Mouse (Mus musculus): Measurements from ENCODE around the gene Ntpcr. TPM values are rescaled to one million over a fixed set of nuclear protein-coding genes. Genes with fewer than 3 reads are reported as not detected.

The Ntpcr gene
- polyA plus RNA-seq, 1 experiment from 2014 or later: 23.2 TPM

DNA sequence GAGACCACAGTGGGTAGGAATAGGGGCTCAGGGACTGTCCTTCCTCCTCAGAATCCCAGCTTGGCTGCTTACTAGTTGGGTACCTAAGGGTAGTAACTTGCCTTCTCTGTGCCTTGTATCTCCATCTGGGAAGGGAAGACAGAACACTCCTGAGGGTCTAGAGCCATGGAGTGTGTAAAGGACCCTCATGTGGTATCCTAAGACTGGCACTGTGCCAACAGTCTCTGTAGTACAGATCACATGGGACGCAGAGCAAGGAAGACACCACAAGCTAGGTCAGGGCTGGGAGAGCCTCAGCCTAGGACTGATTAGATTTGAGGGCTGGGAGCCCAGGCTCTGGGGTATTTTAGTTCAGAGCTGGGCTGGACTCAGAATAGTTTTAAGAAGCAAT lies 27.3 kb downstream of the Ntpcr start:
- Histone ChIP-seq H3K4me3 (no peak overlapping the region), H3K27me3 (replicated peaks) (no peaks in the 10 kb centered on the region), H3K36me3 (0 out of 2 replicates have a peak, but pooled peaks cover 3% of the 10 kb centered on the region), H3K9me3 (no peaks in the 10 kb centered on the region), H3K4me2 (replicated peaks) (no peak overlapping the region), H3K27ac (no peak overlapping the region), H3K9ac (no peak overlapping the region), H3K4me1 (peaks cover 3% of the 10 kb centered on the region; the same call in 1 of the 2 replicates)
- no peak for ATAC-seq (ENCODE audit: low FRiP score, low read depth)
- WGBS: 84% methylated on average over 1 of the region's 1 CpGs

GRCm38 (mm10) chr8:125759022-125759421 lies 29.3 kb downstream of the Ntpcr start:
- Histone ChIP-seq H3K9me3 (no peaks in the 10 kb centered on the region), H3K9ac (no peak overlapping the region), H3K27me3 (replicated peaks) (no peaks in the 10 kb centered on the region), H3K36me3 (no peaks in the 10 kb centered on the region), H3K4me2 (replicated peaks) (no peak overlapping the region), H3K4me1 (peaks cover 3% of the 10 kb centered on the region; the same call in 1 of the 2 replicates), H3K27ac (no peak overlapping the region), H3K4me3 (no peak overlapping the region)
- ATAC-seq (ENCODE audit: low FRiP score, low read depth): no peak
- WGBS: 52% methylated on average over 10 of the region's 10 CpGs

DNA sequence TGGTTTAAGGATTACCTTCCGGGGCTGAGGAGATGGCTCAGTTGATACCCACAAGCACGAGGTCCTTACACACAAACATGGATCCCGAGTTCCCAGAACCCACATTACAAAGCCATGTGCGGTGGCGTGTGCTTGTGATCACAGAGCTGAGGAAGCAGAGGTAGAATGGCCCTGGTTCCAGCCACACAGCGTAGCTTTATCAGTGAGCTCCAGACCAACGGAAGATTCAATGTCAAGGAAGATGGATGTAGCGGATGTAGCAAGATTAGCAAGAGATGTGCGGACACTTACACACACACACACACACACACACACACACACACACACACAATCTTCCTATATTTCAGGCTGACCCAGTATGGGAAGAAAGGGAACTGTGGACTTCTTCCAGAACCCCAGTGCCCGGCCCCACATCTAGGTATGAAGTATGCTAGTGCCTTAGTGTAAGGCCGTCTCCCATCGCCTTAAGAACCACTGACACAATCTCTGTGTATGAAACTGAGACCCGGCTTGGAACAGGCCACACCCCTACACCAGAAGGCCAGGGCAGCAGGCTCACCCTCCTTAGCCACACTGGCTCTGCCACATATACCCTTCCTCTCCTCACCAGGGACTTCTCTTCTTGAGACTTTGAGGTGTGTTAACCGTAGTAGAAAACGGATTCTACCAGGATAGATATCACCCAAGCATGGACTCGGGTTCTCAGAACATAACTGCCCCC lies 33.5 kb downstream of the Ntpcr start:
- WGBS: 95% methylated on average over 16 of the region's 16 CpGs
- Histone ChIP-seq H3K36me3 (no peaks in the 10 kb centered on the region), H3K4me1 (no peaks in the 10 kb centered on the region), H3K9me3 (no peaks in the 10 kb centered on the region), H3K27me3 (replicated peaks) (no peaks in the 10 kb centered on the region), H3K4me2 (replicated peaks) (no peak overlapping the region), H3K27ac (no peak overlapping the region), H3K9ac (no peak overlapping the region), H3K4me3 (no peak overlapping the region)
- ATAC-seq (ENCODE audit: low FRiP score, low read depth): no peak

- no peaks in the 10 kb centered on the region for H3K36me3 ChIP-seq
- no peak for ATAC-seq (ENCODE audit: low FRiP score, low read depth)
- WGBS: 89% methylated on average over 10 of the region's 10 CpGs
- H3K9ac ChIP-seq: no peak overlapping the region
- no peaks in the 10 kb centered on the region for H3K4me1 ChIP-seq
- H3K4me3 ChIP-seq: no peak overlapping the region
- H3K27ac ChIP-seq: no peak overlapping the region
- no peaks in the 10 kb centered on the region for H3K27me3 ChIP-seq (replicated peaks)
- H3K9me3 ChIP-seq: no peaks in the 10 kb centered on the region
- H3K4me2 ChIP-seq (replicated peaks): no peak overlapping the region
These were observed 38.3 kb downstream of the Ntpcr start for GRCm38 (mm10) chr8:125768079-125768478.

GRCm38 (mm10) chr8:125772300-125772699 lies 42.5 kb downstream of the Ntpcr start:
- Histone ChIP-seq H3K4me2 (replicated peaks) (no peak overlapping the region), H3K9ac (no peak overlapping the region), H3K4me3 (no peak overlapping the region), H3K27me3 (replicated peaks) (no peaks in the 10 kb centered on the region), H3K27ac (no peak overlapping the region), H3K9me3 (no peaks in the 10 kb centered on the region), H3K36me3 (no peaks in the 10 kb centered on the region), H3K4me1 (no peaks in the 10 kb centered on the region)
- ATAC-seq (ENCODE audit: low FRiP score, low read depth): no peak
- WGBS: 79% methylated on average over 2 of the region's 2 CpGs

- no peaks in the 10 kb centered on the region for H3K9me3 ChIP-seq
- no peaks in the 10 kb centered on the region for H3K36me3 ChIP-seq
- H3K27me3 ChIP-seq (replicated peaks): no peaks in the 10 kb centered on the region
- H3K4me2 ChIP-seq (replicated peaks): no peak overlapping the region
- no peaks in the 10 kb centered on the region for H3K4me1 ChIP-seq
- no peak overlapping the region for H3K27ac ChIP-seq
- no peak for ATAC-seq (ENCODE audit: low FRiP score, low read depth)
- no peak overlapping the region for H3K9ac ChIP-seq
- H3K4me3 ChIP-seq: no peak overlapping the region
- 51% methylated on average over 7 of the region's 7 CpGs for WGBS
These were observed 43.6 kb downstream of the Ntpcr start for GRCm38 (mm10) chr8:125773281-125773803.

- no peak overlapping the region for H3K4me2 ChIP-seq (replicated peaks)
- H3K9ac ChIP-seq: no peak overlapping the region
- H3K27me3 ChIP-seq (replicated peaks): no peaks in the 10 kb centered on the region
- no peaks in the 10 kb centered on the region for H3K9me3 ChIP-seq
- no peak for ATAC-seq (ENCODE audit: low FRiP score, low read depth)
- H3K27ac ChIP-seq: no peak overlapping the region
- H3K4me3 ChIP-seq: no peak overlapping the region
- no peaks in the 10 kb centered on the region for H3K36me3 ChIP-seq
- 72% methylated on average over 3 of the region's 3 CpGs for WGBS
- no peaks in the 10 kb centered on the region for H3K4me1 ChIP-seq
These were observed 45.3 kb downstream of the Ntpcr start for GRCm38 (mm10) chr8:125775031-125775430.

DNA sequence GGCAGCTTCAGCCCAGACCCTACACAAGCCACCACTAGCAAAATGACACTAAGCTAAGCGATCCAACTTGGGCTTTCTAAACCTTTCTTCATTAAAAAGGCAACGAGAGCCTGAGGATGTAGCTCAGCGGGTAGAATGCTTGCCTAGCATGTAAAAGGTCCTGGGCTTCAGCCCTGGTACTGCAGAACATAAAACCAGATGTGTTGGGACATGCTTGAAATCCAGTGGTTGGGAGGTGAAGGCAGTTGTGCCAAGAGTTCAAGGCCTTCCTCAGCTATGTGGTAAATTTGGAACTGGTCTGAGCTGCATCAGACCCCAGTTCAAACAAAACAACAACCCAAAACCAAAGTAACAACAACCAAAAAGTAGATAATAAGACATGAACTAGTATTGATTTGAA lies 46.6 kb downstream of the Ntpcr start:
- no peaks in the 10 kb centered on the region for H3K27me3 ChIP-seq (replicated peaks)
- H3K4me1 ChIP-seq: no peaks in the 10 kb centered on the region
- H3K36me3 ChIP-seq: no peaks in the 10 kb centered on the region
- no peak overlapping the region for H3K4me2 ChIP-seq (replicated peaks)
- WGBS: 92% methylated on average over 3 of the region's 3 CpGs
- ATAC-seq (ENCODE audit: low FRiP score, low read depth): no peak
- H3K9ac ChIP-seq: no peak overlapping the region
- H3K9me3 ChIP-seq: no peaks in the 10 kb centered on the region
- H3K4me3 ChIP-seq: no peak overlapping the region
- H3K27ac ChIP-seq: no peak overlapping the region

DNA sequence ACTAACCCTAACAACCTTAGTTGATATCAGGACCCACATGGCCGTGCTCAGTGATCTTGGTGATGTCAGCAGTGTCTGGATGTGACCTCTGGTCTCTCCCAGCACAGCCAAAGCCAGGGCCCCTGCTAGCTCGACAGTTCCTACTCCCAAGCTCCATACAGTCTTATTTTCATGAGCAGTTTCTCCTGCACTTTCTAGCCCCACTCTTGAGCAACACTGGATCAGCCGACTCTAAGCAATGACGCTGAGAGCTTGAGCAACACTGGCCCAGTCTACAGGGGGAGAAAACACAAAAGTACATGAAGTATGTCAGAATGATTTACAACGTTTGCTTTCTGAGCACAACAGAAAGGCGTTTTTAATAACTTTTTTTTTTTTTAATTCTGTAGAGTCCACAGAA lies 47.0 kb downstream of the Ntpcr start:
- no peaks in the 10 kb centered on the region for H3K36me3 ChIP-seq
- no peak overlapping the region for H3K9ac ChIP-seq
- ATAC-seq (ENCODE audit: low FRiP score, low read depth): no peak
- H3K27me3 ChIP-seq (replicated peaks): no peaks in the 10 kb centered on the region
- WGBS: 84% methylated on average over 6 of the region's 6 CpGs
- no peak overlapping the region for H3K4me2 ChIP-seq (replicated peaks)
- H3K4me3 ChIP-seq: no peak overlapping the region
- no peaks in the 10 kb centered on the region for H3K4me1 ChIP-seq
- no peaks in the 10 kb centered on the region for H3K9me3 ChIP-seq
- no peak overlapping the region for H3K27ac ChIP-seq

GRCm38 (mm10) chr8:125777478-125778164 lies 47.9 kb downstream of the Ntpcr start:
- H3K4me3 ChIP-seq: no peak overlapping the region
- ATAC-seq (ENCODE audit: low FRiP score, low read depth): no peak
- H3K4me2 ChIP-seq (replicated peaks): no peak overlapping the region
- no peaks in the 10 kb centered on the region for H3K36me3 ChIP-seq
- no peak overlapping the region for H3K9ac ChIP-seq
- WGBS: 74% methylated on average over 12 of the region's 12 CpGs
- H3K9me3 ChIP-seq: no peaks in the 10 kb centered on the region
- H3K27me3 ChIP-seq (replicated peaks): no peaks in the 10 kb centered on the region
- no peaks in the 10 kb centered on the region for H3K4me1 ChIP-seq
- no peak overlapping the region for H3K27ac ChIP-seq

DNA sequence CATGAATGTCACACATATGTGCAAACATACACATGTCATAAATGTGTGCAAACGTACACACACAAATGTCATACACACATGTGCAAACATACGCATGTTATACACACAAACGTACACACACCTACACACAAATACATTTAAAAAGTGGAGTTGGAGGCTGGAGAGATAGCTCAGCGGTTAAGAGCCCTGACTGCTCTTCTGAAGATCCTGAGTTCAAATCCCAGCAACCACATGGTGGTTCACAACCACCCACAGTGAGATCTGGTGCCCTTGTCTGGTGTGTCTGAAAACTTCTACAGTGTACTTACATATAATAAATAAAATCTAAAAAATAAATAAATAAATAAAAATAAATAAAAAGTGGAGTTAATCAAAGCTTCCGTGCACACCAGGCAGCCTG lies 49.2 kb downstream of the Ntpcr start:
- ATAC-seq (ENCODE audit: low FRiP score, low read depth): no peak
- Histone ChIP-seq H3K27ac (no peak overlapping the region), H3K9me3 (no peaks in the 10 kb centered on the region), H3K36me3 (no peaks in the 10 kb centered on the region), H3K27me3 (replicated peaks) (no peaks in the 10 kb centered on the region), H3K4me1 (no peaks in the 10 kb centered on the region), H3K4me3 (no peak overlapping the region), H3K4me2 (replicated peaks) (no peak overlapping the region), H3K9ac (no peak overlapping the region)
- WGBS: 87% methylated on average over 5 of the region's 5 CpGs

DNA sequence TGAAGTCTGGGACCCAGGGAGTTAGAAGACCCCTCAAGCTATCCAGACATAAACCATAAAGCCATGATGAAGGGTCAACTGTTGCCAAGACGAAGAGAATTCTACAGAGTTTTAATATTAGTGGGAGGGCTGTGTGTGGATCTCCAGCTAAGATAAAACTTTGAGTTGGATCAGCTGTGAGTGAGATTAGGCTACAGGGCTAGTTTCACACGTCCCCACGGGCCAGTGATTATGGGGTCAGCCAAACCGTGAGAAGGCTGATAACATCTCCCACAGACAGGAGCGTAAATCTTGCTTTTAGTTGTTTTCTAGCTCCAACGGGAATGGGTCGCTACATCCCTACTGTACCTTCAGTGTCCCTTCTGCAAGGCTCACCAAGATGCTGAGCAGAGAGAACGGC lies 49.9 kb downstream of the Ntpcr start:
- no peaks in the 10 kb centered on the region for H3K4me1 ChIP-seq
- 73% methylated on average over 8 of the region's 8 CpGs for WGBS
- no peak overlapping the region for H3K4me2 ChIP-seq (replicated peaks)
- H3K4me3 ChIP-seq: no peak overlapping the region
- no peaks in the 10 kb centered on the region for H3K27me3 ChIP-seq (replicated peaks)
- no peaks in the 10 kb centered on the region for H3K36me3 ChIP-seq
- no peak overlapping the region for H3K27ac ChIP-seq
- no peak for ATAC-seq (ENCODE audit: low FRiP score, low read depth)
- no peak overlapping the region for H3K9ac ChIP-seq
- H3K9me3 ChIP-seq: no peaks in the 10 kb centered on the region
